Mouse (Mus musculus) hematopoietic multipotent progenitor cell, adult 10-12 weeks (in vitro differentiated cells): ENCODE data around the gene Dynlt1f. TPM values are rescaled to one million over a fixed set of nuclear protein-coding genes. Genes with fewer than 3 reads are reported as not detected.

Source experiments
- polyA plus RNA-seq: library from polyadenylated mRNA; stranded (reverse); fragments of >175 nt; gene quantifications from 2 replicates; pipeline ENCODE4 v1.2.3, GENCODE M21; 2012; ENCODE audit warnings: low replicate concordance

Dynlt1f gene
- polyA plus RNA-seq = 4.8 and 8.1 TPM in 2 replicates

GRCm38 (mm10) chr17:6655567-6656281 lies at the start of gene Dynlt1f:
Gene Dynlt1f, minus strand, starts transcription at chr17:6655900.

DNA sequence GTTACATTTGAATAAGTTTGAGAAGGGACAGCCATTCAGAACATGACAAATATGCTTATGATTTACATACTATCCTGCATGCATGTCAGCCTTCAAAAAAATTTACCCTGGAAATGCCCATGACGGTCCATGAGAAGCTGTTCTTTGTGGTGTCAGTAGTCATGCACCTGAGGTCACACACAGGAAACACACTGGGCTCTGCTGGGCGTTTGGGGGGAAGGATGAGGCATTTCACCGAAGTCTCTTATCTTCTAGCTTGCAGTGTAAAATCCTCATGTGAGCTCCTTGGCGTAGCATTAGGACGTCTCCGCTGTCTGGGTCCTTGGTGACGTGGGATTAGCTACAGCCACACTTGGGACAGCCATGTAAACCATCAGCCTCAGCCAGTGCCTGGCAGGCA lies 3.1 kb upstream of the Dynlt1f start, which contains the start of gene Sytl3:
TSS of gene Sytl3 (plus strand) at position 293 of the 400 bp plus-strand sequence.

GRCm38 (mm10) chr17:6601204-6601911 lies 54.3 kb downstream of the Dynlt1f start, which contains the start of gene Dynlt1c:
Gene Dynlt1c, plus strand, starts transcription at chr17:6601671.

Other genes starting within 250 kb of the Dynlt1f start
- 27.0 and 37.6 TPM in 2 replicates for gene Dynlt1b, start 225.8 kb downstream of the Dynlt1f start, polyA plus RNA-seq
- 3.7 and 6.6 TPM in 2 replicates for gene Dynlt1c, start 54.2 kb downstream of the Dynlt1f start, polyA plus RNA-seq
- gene Sytl3, start 3.2 kb upstream of the Dynlt1f start, polyA plus RNA-seq = 1.6 and 2.4 TPM in 2 replicates
- gene Ezr, start 126.9 kb upstream of the Dynlt1f start, polyA plus RNA-seq = 515 and 526 TPM in 2 replicates